8 mouse cellular contexts compared by ENCODE assay signal in genomic region chr19:5848826-5849672, GRCm38 (mm10). TPM values are rescaled to one million over a fixed set of nuclear protein-coding genes. Genes with fewer than 3 reads are reported as not detected.
DNase-seq lines count a peak whose midpoint lies in the region; ATAC-seq and TF ChIP-seq lines count a peak whose summit lies in the region.

No protein-coding gene starts in this region.

- no peaks in the 10 kb centered on the region for H3K9me3 ChIP-seq in heart, embryonic 12.5 days (replicated peaks)
- no peaks in the 10 kb centered on the region for H3K9me3 ChIP-seq in midbrain, embryonic 14.5 days (ENCODE audit: control insufficient read depth, low read length)

- 0 out of 2 replicates have a peak overlapping the region, but pooled peaks have one; percentile 0 for H3K4me3 ChIP-seq in cortical plate, adult 2 months (ENCODE audit: insufficient read depth, low read length)
- H3K4me3 ChIP-seq in heart, embryonic 12.5 days: peak overlapping the region; percentile 15; the same call in 1 of the 2 replicates
- H3K4me3 ChIP-seq in midbrain, embryonic 14.5 days (replicated peaks; ENCODE audit: low read depth, low read length): no peak overlapping the region

- no peaks in the 10 kb centered on the region for H3K27me3 ChIP-seq in heart, embryonic 12.5 days (replicated peaks)
- no peaks in the 10 kb centered on the region for H3K27me3 ChIP-seq in midbrain, embryonic 14.5 days (ENCODE audit: control insufficient read depth, insufficient read depth, low read length)

- TF ChIP-seq CTCF in cortical plate, adult 2 months (IDR thresholded peaks at IDR 0.05; ENCODE audit: extremely low read depth, insufficient read depth, low read length): no peak

- DNase-seq in CD4-positive, CD25-positive, alpha-beta regulatory T cell, adult 2 months (ENCODE audit: low read depth, low spot score): peak; percentile 27
- peak; percentile 34 for DNase-seq in MEL-GATA-1-ER (ENCODE audit: extremely low read depth, low read depth)
- DNase-seq in kidney, postnatal 25 days: peak; percentile 43 to 78
- no peak for DNase-seq in midbrain, embryonic 14.5 days
- no peak for DNase-seq in frontal cortex, postnatal 25 days (ENCODE audit: low spot score in 2 of 2)

- peaks cover 29% of the 10 kb centered on the region for H3K36me3 ChIP-seq in heart, embryonic 12.5 days
- H3K36me3 ChIP-seq in midbrain, embryonic 14.5 days (ENCODE audit: control insufficient read depth, insufficient read depth, low read length): peaks cover 15% of the 10 kb centered on the region; the same call in 1 of the 2 replicates

- H3K4me1 ChIP-seq in cortical plate, adult 2 months (ENCODE audit: control insufficient read depth, insufficient read depth, low read length): peaks cover 12% of the 10 kb centered on the region
- H3K4me1 ChIP-seq in heart, embryonic 12.5 days (replicated peaks): peaks cover 86% of the 10 kb centered on the region
- H3K4me1 ChIP-seq in midbrain, embryonic 14.5 days (ENCODE audit: control insufficient read depth, insufficient read depth, low read length): peaks cover 51% of the 10 kb centered on the region

- peak overlapping the region; percentile 96 for H3K27ac ChIP-seq in cortical plate, adult 2 months (ENCODE audit: insufficient read depth, low read length)
- H3K27ac ChIP-seq in heart, embryonic 12.5 days (ENCODE audit: poor library complexity, severe bottlenecking): peak overlapping the region; percentile 100
- H3K27ac ChIP-seq in midbrain, embryonic 14.5 days (replicated peaks; ENCODE audit: low read depth, low read length): peak overlapping the region; percentile 96

- TF ChIP-seq POLR2A in cortical plate, adult 2 months (IDR thresholded peaks at IDR 0.05; ENCODE audit: extremely low read depth, insufficient read depth, low read length): no peak

- WGBS in heart, embryonic 12.5 days: 34% methylated on average over 13 of the region's 13 CpGs
- WGBS in midbrain, embryonic 14.5 days: 50% methylated on average over 13 of the region's 13 CpGs

- H3K4me2 ChIP-seq in heart, embryonic 12.5 days: peak overlapping the region; percentile 77
- H3K4me2 ChIP-seq in midbrain, embryonic 14.5 days (ENCODE audit: low read length): peak overlapping the region; percentile 17; the same call in 1 of the 2 replicates

- no peak for ATAC-seq in CD4-positive, CD25-positive, alpha-beta regulatory T cell, adult 4 months
- ATAC-seq in heart, embryonic 12.5 days (ENCODE audit: insufficient number of reproducible peaks, low FRiP score): no peak
- no peak for ATAC-seq in midbrain, embryonic 14.5 days (ENCODE audit: low FRiP score, low TSS enrichment)

- H3K9ac ChIP-seq in heart, embryonic 12.5 days: peak overlapping the region; percentile 76
- no peak overlapping the region for H3K9ac ChIP-seq in midbrain, embryonic 14.5 days (replicated peaks; ENCODE audit: low read length)

RNA-seq across cellular contexts. Expression of gene Frmd8, which starts 26.0 kb away (rescaled TPM):
- polyA plus RNA-seq in CD4-positive, CD25-positive, alpha-beta regulatory T cell, adult 4 months (2017; shearing (Covaris generic)): 10 to 100 TPM; 62.6 to 85.3 TPM
- polyA plus RNA-seq in cortical plate, adult 2 months (2012; rRNA removed): 17.1 and 22.1 TPM in 2 replicates
- polyA plus RNA-seq in heart, embryonic 12.5 days (2016; fragmentation: Nextera tagmentation; extraction: Ambion mirVana): 33.7 and 34.2 TPM in 2 replicates
- 8.3 and 12.2 TPM in 2 replicates for polyA plus RNA-seq in midbrain, embryonic 14.5 days (2014; fragmentation: Nextera tagmentation; extraction: Ambion mirVana)

RNA-seq across cellular contexts. Expression of gene Slc25a45, which starts 28.6 kb away (rescaled TPM):
- 10 to 100 TPM; 51.6 to 73.7 TPM for polyA plus RNA-seq in CD4-positive, CD25-positive, alpha-beta regulatory T cell, adult 4 months (2017; shearing (Covaris generic))
- polyA plus RNA-seq in cortical plate, adult 2 months (2012; rRNA removed): 6.6 and 7.4 TPM in 2 replicates
- polyA plus RNA-seq in heart, embryonic 12.5 days (2016; fragmentation: Nextera tagmentation; extraction: Ambion mirVana): 3.5 and 3.9 TPM in 2 replicates
- polyA plus RNA-seq in midbrain, embryonic 14.5 days (2014; fragmentation: Nextera tagmentation; extraction: Ambion mirVana): 0.73 and 1.2 TPM in 2 replicates

RNA-seq across cellular contexts. Expression of gene Tigd3, which starts 44.9 kb away (rescaled TPM):
- under 1 TPM; 0.51 to 0.84 TPM for polyA plus RNA-seq in CD4-positive, CD25-positive, alpha-beta regulatory T cell, adult 4 months (2017; shearing (Covaris generic))
- 3.6 and 4.0 TPM in 2 replicates for polyA plus RNA-seq in cortical plate, adult 2 months (2012; rRNA removed)
- 1.5 and 1.9 TPM in 2 replicates for polyA plus RNA-seq in heart, embryonic 12.5 days (2016; fragmentation: Nextera tagmentation; extraction: Ambion mirVana)
- 9.9 and 10.8 TPM in 2 replicates for polyA plus RNA-seq in midbrain, embryonic 14.5 days (2014; fragmentation: Nextera tagmentation; extraction: Ambion mirVana)

Comparison
In these comparisons a context has a peak if more than half of its experiments do, and no peak if none do; other contexts are left out.
1. DNase-seq: peak in CD4-positive, CD25-positive, alpha-beta regulatory T cell, adult 2 months (single experiment), MEL-GATA-1-ER (single experiment) and kidney, postnatal 25 days (2 of 2); none in midbrain, embryonic 14.5 days (single experiment) and frontal cortex, postnatal 25 days (0 of 2).
2. Peak in every context shown above with its lines, with median percentiles within 50 percentile points of each other: H3K27ac ChIP-seq.